Mouse (Mus musculus): ENCODE measurements around the gene Ppfibp1.

DNA sequence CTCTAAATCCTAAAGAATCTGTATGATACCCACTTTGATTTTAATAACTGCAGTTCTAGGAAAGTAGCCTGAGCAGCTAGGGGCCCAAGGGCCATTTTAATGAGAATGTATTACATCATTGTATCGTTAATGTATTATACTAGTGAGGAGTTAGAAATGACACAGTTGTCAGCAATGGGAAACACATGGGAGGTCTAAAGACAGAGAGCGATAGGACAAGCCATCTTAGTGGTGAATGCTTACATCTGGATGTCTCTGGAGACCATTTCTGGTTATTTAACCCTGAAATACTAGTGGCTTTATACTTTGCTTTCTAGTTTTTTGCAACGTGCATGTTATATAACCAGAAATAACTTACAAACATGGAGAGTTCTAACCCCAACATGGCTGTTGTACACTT, 36.4 kb upstream of the Ppfibp1 start:
- TF ChIP-seq GATA1 (IDR thresholded peaks at IDR 0.05; ENCODE audit: borderline replicate concordance, low read length) (no peak), FLI1 (IDR thresholded peaks at IDR 0.05; ENCODE audit: low read length) (no peak)
